Mouse (Mus musculus) forebrain, embryonic 14.5 days (tissue): ENCODE measurements around the gene Exd1. TPM values are rescaled to one million over a fixed set of nuclear protein-coding genes. Genes with fewer than 3 reads are reported as not detected.

Experiments
- ATAC-seq: fragments of 200-750 bp; cut with Nextera tagmentation; 2 replicates; pipeline ENCODE4 v1.8.0; 2017; ENCODE audit warnings: mild to moderate bottlenecking, moderate library complexity
- DNase-seq: peaks from one replicate; pipeline ENCODE4 v3.0.0-alpha.2; 2015; ENCODE audit warnings: low spot score
- H3K27ac ChIP-seq: fragments of 300-500 bp; sonication (generic); 2 replicates; pipeline ENCODE4 v1.5.1; 2014; ENCODE audit warnings: low read depth, mild to moderate bottlenecking, control low read depth, low read length, moderate library complexity
- H3K27me3 ChIP-seq: fragments of 300-500 bp; sonication (generic); replicated peaks from 2 replicates; pipeline ENCODE4 v1.6.1; 2014; ENCODE audit warnings: low read length, control low read depth, mixed read lengths; ENCODE audit not compliant: control insufficient read depth, insufficient read depth
- H3K36me3 ChIP-seq: fragments of 300-500 bp; sonication (generic); 2 replicates; pipeline ENCODE4 v1.6.1; 2014; ENCODE audit warnings: low read length, control low read depth; ENCODE audit not compliant: control insufficient read depth, insufficient read depth
- H3K4me1 ChIP-seq: fragments of 300-500 bp; sonication (generic); 2 replicates; pipeline ENCODE4 v1.6.1; 2014; ENCODE audit warnings: antibody characterized with exemption, low read length, control low read depth; ENCODE audit not compliant: control insufficient read depth, insufficient read depth
- H3K4me2 ChIP-seq: fragments of 300-500 bp; sonication (generic); 2 replicates; pipeline ENCODE4 v1.6.1; 2014; ENCODE audit warnings: mild to moderate bottlenecking, control low read depth, low read length
- H3K4me3 ChIP-seq: fragments of 300-500 bp; sonication (generic); 2 replicates; pipeline ENCODE4 v1.5.1; 2014; ENCODE audit warnings: low read depth, low read length, control low read depth
- H3K9ac ChIP-seq: fragments of 300-500 bp; sonication (generic); 2 replicates; pipeline ENCODE4 v1.6.1; 2014; ENCODE audit warnings: mild to moderate bottlenecking, low read length, control low read depth, moderate library complexity
- H3K9me3 ChIP-seq: fragments of 300-500 bp; sonication (generic); replicated peaks from 2 replicates; pipeline ENCODE4 v1.6.1; 2016; ENCODE audit warnings: low read length, control low read depth, mixed read lengths; ENCODE audit not compliant: control insufficient read depth
- WGBS: fragments of 180-500 bp; shearing (Covaris S2); extraction: QIAGEN DNeasy Blood & Tissue Kit; methylation state at CpG from one replicate; pipeline ENCODE4 v1.1.7; 2014; 5-methylcytosine and 5-hydroxymethylcytosine counted together
- polyA plus RNA-seq: library from polyadenylated mRNA; unstranded; fragments of >200 nt; fragmentation: Nextera tagmentation; extraction: Ambion mirVana; gene quantifications from 2 replicates; pipeline ENCODE4 v1.2.1, GENCODE M21; 2014

The Exd1 gene
- polyA plus RNA-seq, 1 experiment from 2014 or later = 0.29 TPM

DNA sequence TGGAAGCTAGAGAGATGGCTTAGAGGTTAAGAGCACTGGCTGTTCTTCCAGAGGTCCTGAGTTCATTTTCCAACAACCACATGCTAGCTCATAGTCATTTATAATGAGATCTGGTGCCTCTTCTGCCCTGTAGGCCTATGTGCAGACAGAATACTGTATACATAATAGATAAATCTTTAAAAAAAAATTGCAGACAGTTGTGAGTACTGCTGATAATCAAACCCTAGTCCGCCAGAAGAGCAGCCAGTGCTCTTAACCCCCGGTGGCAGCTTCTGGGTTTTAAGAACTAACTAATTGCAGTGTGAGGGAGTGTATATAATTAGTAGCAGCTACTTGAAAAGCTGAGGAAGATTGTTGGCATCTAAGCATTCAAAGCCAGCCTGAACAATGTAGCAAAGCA is 36.0 kb upstream of the Exd1 start:
- ATAC-seq (no peak), DNase-seq (no peak)
- Histone ChIP-seq H3K4me2 (no peak overlapping the region), H3K27me3 (no peaks in the 10 kb centered on the region), H3K4me3 (no peak overlapping the region), H3K27ac (no peak overlapping the region), H3K4me1 (no peaks in the 10 kb centered on the region), H3K9me3 (no peaks in the 10 kb centered on the region), H3K36me3 (peaks cover 18% of the 10 kb centered on the region; the same call in 1 of the 2 replicates), H3K9ac (no peak overlapping the region)
- 35% methylated on average over 2 of the region's 2 CpGs for WGBS

- H3K36me3 ChIP-seq = peaks cover 20% of the 10 kb centered on the region; the same call in 1 of the 2 replicates
Observed at GRCm38 (mm10) chr2:119581571-119581970, 34.1 kb upstream of the Exd1 start.

GRCm38 (mm10) chr2:119572471-119572870 is 25.0 kb upstream of the Exd1 start:
- Histone ChIP-seq H3K9ac (no peak overlapping the region), H3K27ac (no peak overlapping the region), H3K27me3 (no peaks in the 10 kb centered on the region), H3K36me3 (peaks cover 35% of the 10 kb centered on the region), H3K4me3 (no peak overlapping the region), H3K9me3 (no peaks in the 10 kb centered on the region), H3K4me2 (no peak overlapping the region), H3K4me1 (no peaks in the 10 kb centered on the region)
- ATAC-seq (no peak), DNase-seq (no peak)
- WGBS = 94% methylated on average over 1 of the region's 1 CpGs

More at GRCm38 (mm10) chr2:119581571-119581970, 34.1 kb upstream of the Exd1 start:
- DNase-seq (no peak), ATAC-seq (no peak)
- Histone ChIP-seq H3K9ac (no peak overlapping the region), H3K9me3 (no peaks in the 10 kb centered on the region), H3K4me1 (no peaks in the 10 kb centered on the region), H3K27ac (no peak overlapping the region), H3K4me3 (no peak overlapping the region), H3K4me2 (no peak overlapping the region), H3K27me3 (no peaks in the 10 kb centered on the region)
- WGBS = 93% methylated on average over 3 of the region's 3 CpGs

DNA sequence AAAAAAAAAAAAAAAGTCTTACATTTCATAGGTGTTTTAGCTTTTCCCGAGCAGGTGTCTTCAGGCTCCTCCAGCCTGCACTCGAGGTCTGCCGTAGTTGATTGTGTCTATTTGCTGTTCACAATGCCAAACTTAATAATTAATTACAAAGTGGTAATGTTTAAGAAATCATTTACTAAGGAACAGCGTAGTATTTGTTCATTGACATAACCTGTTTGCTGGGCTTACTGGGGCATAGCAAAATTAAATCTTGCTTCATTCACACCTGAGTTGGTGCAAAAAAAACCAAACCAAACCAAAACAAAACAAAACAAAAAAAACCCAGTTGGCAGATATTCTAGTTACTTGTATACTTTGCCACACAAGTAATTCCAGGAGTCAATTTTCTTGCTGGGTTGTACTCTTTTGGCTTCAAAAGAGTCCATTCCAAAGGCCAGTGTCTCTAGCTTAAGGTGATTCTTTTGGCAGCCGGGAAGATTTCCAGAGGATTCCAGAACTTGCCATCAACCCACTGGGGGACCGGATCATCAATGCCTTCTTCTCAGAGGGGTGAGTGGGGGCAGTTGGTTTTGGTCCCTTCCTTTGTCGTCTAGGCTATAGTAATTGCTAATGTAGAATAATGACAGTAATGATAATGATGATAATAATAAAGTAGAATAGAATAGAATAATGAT is 18.9 kb upstream of the Exd1 start:
- WGBS = 92% methylated on average over 7 of the region's 7 CpGs
- DNase-seq (no peak), ATAC-seq (no peak)
- no peaks in the 10 kb centered on the region for H3K4me1 ChIP-seq
- no peak overlapping the region for H3K27ac ChIP-seq
- no peak overlapping the region for H3K9ac ChIP-seq
- H3K4me3 ChIP-seq = no peak overlapping the region
- H3K9me3 ChIP-seq = no peaks in the 10 kb centered on the region
- no peaks in the 10 kb centered on the region for H3K27me3 ChIP-seq
- peaks cover 20% of the 10 kb centered on the region for H3K36me3 ChIP-seq
- no peak overlapping the region for H3K4me2 ChIP-seq

- H3K27ac ChIP-seq = no peak overlapping the region
- no peaks in the 10 kb centered on the region for H3K9me3 ChIP-seq
- DNase-seq (no peak), ATAC-seq (no peak)
- no peak overlapping the region for H3K9ac ChIP-seq
- H3K27me3 ChIP-seq = no peaks in the 10 kb centered on the region
- no peak overlapping the region for H3K4me2 ChIP-seq
- 90% methylated on average over 4 of the region's 4 CpGs for WGBS
- no peaks in the 10 kb centered on the region for H3K4me1 ChIP-seq
- peaks cover 20% of the 10 kb centered on the region for H3K36me3 ChIP-seq
- H3K4me3 ChIP-seq = no peak overlapping the region
Observed at GRCm38 (mm10) chr2:119565284-119565683, 17.9 kb upstream of the Exd1 start.

GRCm38 (mm10) chr2:119561794-119562193 is 14.4 kb upstream of the Exd1 start:
- 85% methylated on average over 3 of the region's 3 CpGs for WGBS
- Histone ChIP-seq H3K27me3 (no peaks in the 10 kb centered on the region), H3K4me2 (no peak overlapping the region), H3K9me3 (no peaks in the 10 kb centered on the region), H3K4me3 (no peak overlapping the region), H3K36me3 (peaks cover 11% of the 10 kb centered on the region; the same call in 1 of the 2 replicates), H3K4me1 (no peaks in the 10 kb centered on the region), H3K9ac (no peak overlapping the region), H3K27ac (no peak overlapping the region)
- DNase-seq = no peak
- ATAC-seq = no peak

DNA sequence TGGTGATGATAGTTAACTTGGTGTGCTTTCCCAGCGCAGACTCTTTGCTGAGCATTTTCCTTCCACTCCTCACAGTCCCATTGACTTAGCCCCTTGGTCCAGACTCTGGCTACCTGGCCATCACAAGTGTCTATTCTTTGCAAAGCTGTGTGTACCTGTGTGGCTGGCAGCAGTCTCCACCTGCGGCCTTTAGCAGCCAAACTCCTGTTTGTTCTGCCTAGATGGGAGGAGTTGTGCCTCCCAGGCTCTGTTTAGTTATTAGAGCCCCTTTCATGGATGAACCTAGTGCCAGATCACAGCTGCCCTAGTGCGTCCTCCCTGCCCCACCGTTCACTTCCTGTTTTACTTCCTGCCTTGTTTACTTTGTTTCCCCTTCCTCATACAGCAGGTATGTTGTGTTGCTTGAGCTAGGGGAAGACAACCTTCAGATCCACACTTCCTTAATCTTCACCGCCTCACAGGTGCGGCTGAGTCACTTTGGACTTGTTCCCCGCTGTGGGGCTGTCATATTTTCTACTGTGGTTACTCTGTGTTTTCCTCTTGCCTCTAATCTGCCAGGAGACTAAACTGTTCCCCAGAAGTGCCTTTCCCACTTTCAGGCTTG is 11.4 kb upstream of the Exd1 start:
- H3K36me3 ChIP-seq = peaks cover 11% of the 10 kb centered on the region; the same call in 1 of the 2 replicates
- DNase-seq (no peak), ATAC-seq (no peak)
- WGBS = 81% methylated on average over 7 of the region's 7 CpGs
- no peak overlapping the region for H3K4me3 ChIP-seq
- H3K27ac ChIP-seq = no peak overlapping the region
- no peaks in the 10 kb centered on the region for H3K27me3 ChIP-seq
- H3K4me2 ChIP-seq = no peak overlapping the region
- H3K9me3 ChIP-seq = no peaks in the 10 kb centered on the region
- no peaks in the 10 kb centered on the region for H3K4me1 ChIP-seq
- no peak overlapping the region for H3K9ac ChIP-seq

- 81% methylated on average over 3 of the region's 3 CpGs for WGBS
- no peaks in the 10 kb centered on the region for H3K9me3 ChIP-seq
- no peaks in the 10 kb centered on the region for H3K4me1 ChIP-seq
- no peaks in the 10 kb centered on the region for H3K27me3 ChIP-seq
- H3K4me2 ChIP-seq = no peak overlapping the region
- H3K9ac ChIP-seq = no peak overlapping the region
- ATAC-seq (no peak), DNase-seq (no peak)
- H3K27ac ChIP-seq = no peak overlapping the region
- no peak overlapping the region for H3K4me3 ChIP-seq
- H3K36me3 ChIP-seq = peaks cover 5% of the 10 kb centered on the region; the same call in 1 of the 2 replicates
Observed at GRCm38 (mm10) chr2:119558039-119558438, 10.6 kb upstream of the Exd1 start.

DNA sequence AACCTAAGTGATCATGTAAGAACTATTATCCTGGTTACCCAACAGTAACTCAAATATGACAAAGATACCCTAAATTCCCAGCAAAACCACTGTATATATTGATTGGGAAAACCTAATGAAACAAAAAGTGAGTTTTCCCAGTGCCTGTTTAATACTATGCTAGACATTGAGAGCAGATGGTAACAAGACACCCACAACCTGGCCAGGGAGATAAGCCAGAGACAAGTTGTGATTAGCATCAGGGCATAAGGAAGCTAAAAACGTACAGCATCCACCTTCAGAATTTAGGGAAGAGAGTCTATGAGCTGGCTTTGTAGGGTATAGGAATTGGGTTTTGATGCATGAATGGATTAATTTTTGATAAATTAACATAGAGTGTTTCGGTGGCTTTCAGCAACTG is 2.3 kb upstream of the Exd1 start:
- no peaks in the 10 kb centered on the region for H3K9me3 ChIP-seq
- peaks cover 12% of the 10 kb centered on the region for H3K4me1 ChIP-seq
- no peaks in the 10 kb centered on the region for H3K36me3 ChIP-seq
- 85% methylated on average over 2 of the region's 2 CpGs for WGBS
- ATAC-seq (no peak), DNase-seq (no peak)
- H3K9ac ChIP-seq = no peak overlapping the region
- no peak overlapping the region for H3K27ac ChIP-seq
- no peaks in the 10 kb centered on the region for H3K27me3 ChIP-seq
- no peak overlapping the region for H3K4me3 ChIP-seq
- no peak overlapping the region for H3K4me2 ChIP-seq
